16 mouse cellular contexts compared by ENCODE assay signal in genomic region chr1:43362136-43362535, GRCm38 (mm10).
DNase-seq lines count a peak whose midpoint lies in the region; ATAC-seq and TF ChIP-seq lines count a peak whose summit lies in the region.
"Had no signal": no experiment of that assay in that cellular context is flagged by ENCODE, and none has a peak within 500 bp of the region (broad histone marks: within the 10 kb centered on the region; RNA-seq: fewer than 3 reads in every experiment).

No protein-coding gene starts in this region.

- no peak overlapping the region for H3K4me3 ChIP-seq in hindbrain, embryonic 11.5 days (ENCODE audit: low read depth, low read length)
- H3K4me3 ChIP-seq in hindbrain, embryonic 12.5 days, result no peak overlapping the region
- no peak overlapping the region for H3K4me3 ChIP-seq in spleen, adult 2 months (ENCODE audit: extremely low read depth, insufficient read depth, insufficient read length)
- no peak overlapping the region for H3K4me3 ChIP-seq in intestine, postnatal 0 days (ENCODE audit: low read depth, low read length)
- H3K4me3 ChIP-seq: hindbrain, embryonic 15.5 days; limb, embryonic 15.5 days; neural tube, embryonic 13.5 days had no signal

- H3K36me3 ChIP-seq in hindbrain, embryonic 11.5 days (ENCODE audit: control insufficient read depth, insufficient read depth, low read length), result no peaks in the 10 kb centered on the region
- no peaks in the 10 kb centered on the region for H3K36me3 ChIP-seq in hindbrain, embryonic 12.5 days
- H3K36me3 ChIP-seq in spleen, adult 2 months (ENCODE audit: control insufficient read depth, insufficient read depth, low read length), result no peaks in the 10 kb centered on the region
- no peaks in the 10 kb centered on the region for H3K36me3 ChIP-seq in intestine, postnatal 0 days (ENCODE audit: control insufficient read depth, insufficient read depth)
- H3K36me3 ChIP-seq: G1E; hindbrain, embryonic 15.5 days; limb, embryonic 15.5 days; neural tube, embryonic 13.5 days had no signal

- WGBS in hindbrain, embryonic 11.5 days, result 39% methylated on average over 5 of the region's 5 CpGs
- 49% methylated on average over 5 of the region's 5 CpGs for WGBS in hindbrain, embryonic 12.5 days
- 38% methylated on average over 5 of the region's 5 CpGs for WGBS in spleen, adult 2 months
- WGBS in intestine, postnatal 0 days, result 68% methylated on average over 5 of the region's 5 CpGs

- no peaks in the 10 kb centered on the region for H3K9me3 ChIP-seq in hindbrain, embryonic 11.5 days (ENCODE audit: control insufficient read depth, low read length)
- H3K9me3 ChIP-seq in hindbrain, embryonic 12.5 days (replicated peaks), result no peaks in the 10 kb centered on the region
- no peaks in the 10 kb centered on the region for H3K9me3 ChIP-seq in intestine, postnatal 0 days (ENCODE audit: control insufficient read depth)
- H3K9me3 ChIP-seq: hindbrain, embryonic 15.5 days; limb, embryonic 15.5 days; neural tube, embryonic 13.5 days had no signal

- no peak overlapping the region for H3K4me2 ChIP-seq in hindbrain, embryonic 11.5 days (replicated peaks; ENCODE audit: low read depth, low read length)
- H3K4me2 ChIP-seq in hindbrain, embryonic 12.5 days (replicated peaks), result no peak overlapping the region
- no peak overlapping the region for H3K4me2 ChIP-seq in intestine, postnatal 0 days (replicated peaks; ENCODE audit: low read depth)
- H3K4me2 ChIP-seq: hindbrain, embryonic 15.5 days; limb, embryonic 15.5 days; lung, embryonic 14.5 days; neural tube, embryonic 13.5 days had no signal

- peaks cover 4% of the 10 kb centered on the region; the same call in 1 of the 2 replicates for H3K4me1 ChIP-seq in hindbrain, embryonic 11.5 days (replicated peaks; ENCODE audit: control insufficient read depth, insufficient read depth, low read length)
- peaks cover 35% of the 10 kb centered on the region for H3K4me1 ChIP-seq in hindbrain, embryonic 12.5 days
- peaks cover 27% of the 10 kb centered on the region for H3K4me1 ChIP-seq in spleen, adult 2 months (ENCODE audit: control insufficient read depth, insufficient read depth, insufficient read length)
- peaks cover 5% of the 10 kb centered on the region; the same call in 1 of the 2 replicates for H3K4me1 ChIP-seq in intestine, postnatal 0 days (replicated peaks; ENCODE audit: control insufficient read depth, insufficient read depth, low read length)

- no peak overlapping the region for H3K9ac ChIP-seq in hindbrain, embryonic 11.5 days (ENCODE audit: low read depth, low read length)
- no peak overlapping the region for H3K9ac ChIP-seq in hindbrain, embryonic 12.5 days
- no peak overlapping the region for H3K9ac ChIP-seq in intestine, postnatal 0 days (ENCODE audit: low read depth, low read length)
- H3K9ac ChIP-seq: hindbrain, embryonic 15.5 days; limb, embryonic 15.5 days; lung, embryonic 14.5 days; neural tube, embryonic 13.5 days had no signal

- 0 out of 2 replicates have a peak overlapping the region, but pooled peaks have one; percentile 9 for H3K27ac ChIP-seq in hindbrain, embryonic 11.5 days (ENCODE audit: low read depth, low read length)
- no peak overlapping the region for H3K27ac ChIP-seq in hindbrain, embryonic 12.5 days
- H3K27ac ChIP-seq in spleen, adult 2 months (ENCODE audit: insufficient read depth, low read length), result peak overlapping the region; percentile 82; the same call in 1 of the 2 replicates
- no peak overlapping the region for H3K27ac ChIP-seq in intestine, postnatal 0 days (ENCODE audit: low read depth, low read length)
- H3K27ac ChIP-seq: hindbrain, embryonic 15.5 days; limb, embryonic 15.5 days; neural tube, embryonic 13.5 days had no signal

- no peak for TF ChIP-seq CTCF in spleen, adult 2 months (IDR thresholded peaks at IDR 0.05; ENCODE audit: extremely low read depth, insufficient read depth, insufficient read length, insufficient replicate concordance)
- TF ChIP-seq CTCF in intestine, postnatal 0 days (IDR thresholded peaks at IDR 0.05; ENCODE audit: low read depth), result no peak

- TF ChIP-seq POLR2A in spleen, adult 2 months (IDR thresholded peaks at IDR 0.05; ENCODE audit: low read depth, low read length), result no peak

- no peaks in the 10 kb centered on the region for H3K27me3 ChIP-seq in hindbrain, embryonic 11.5 days (ENCODE audit: control insufficient read depth, insufficient read depth, low read length)
- no peaks in the 10 kb centered on the region for H3K27me3 ChIP-seq in hindbrain, embryonic 12.5 days
- no peaks in the 10 kb centered on the region for H3K27me3 ChIP-seq in spleen, adult 2 months (ENCODE audit: control insufficient read depth, insufficient read depth, low read length)
- H3K27me3 ChIP-seq in intestine, postnatal 0 days (replicated peaks; ENCODE audit: control insufficient read depth, insufficient read depth, low read length), result no peaks in the 10 kb centered on the region
- H3K27me3 ChIP-seq: hindbrain, embryonic 15.5 days; limb, embryonic 15.5 days had no signal

- no peak for DNase-seq in hindbrain, embryonic 11.5 days (ENCODE audit: low spot score)
- no peak for DNase-seq in spleen, adult 2 months (ENCODE audit: low read depth in 1 of 2, low spot score in 2 of 2)
- no peak for DNase-seq in spleen, postnatal 36 days (ENCODE audit: low spot score in 2 of 2)
- DNase-seq in induced T-regulatory cell, adult 2 months (ENCODE audit: low read depth), result peak; percentile 38
- peak; percentile 38 for DNase-seq in thymus, postnatal 25 days
- DNase-seq: gastrocnemius, postnatal 25 days; kidney, adult 18-20 months; kidney, postnatal 25 days; lung, embryonic 14.5 days had no signal

- no peak for ATAC-seq in hindbrain, embryonic 11.5 days (ENCODE audit: low FRiP score)
- no peak for ATAC-seq in hindbrain, embryonic 12.5 days (ENCODE audit: low FRiP score)
- no peak for ATAC-seq in monocyte, adult 5-6 weeks (replicated peaks; ENCODE audit: insufficient number of reproducible peaks, low FRiP score, low TSS enrichment, poor library complexity, severe bottlenecking)
- ATAC-seq in intestine, postnatal 0 days, result no peak

Comparison
In these comparisons a context has a peak if more than half of its experiments do, and no peak if none do; other contexts are left out.
1. H3K27ac ChIP-seq: peak in hindbrain, embryonic 11.5 days (single experiment) and spleen, adult 2 months (single experiment); none in hindbrain, embryonic 12.5 days (single experiment) and intestine, postnatal 0 days (single experiment).
2. DNase-seq: peak in induced T-regulatory cell, adult 2 months (single experiment) and thymus, postnatal 25 days (single experiment); none in hindbrain, embryonic 11.5 days (single experiment), spleen, adult 2 months (0 of 2) and spleen, postnatal 36 days (0 of 2).